Mouse (Mus musculus) liver, embryonic 12.5 days (tissue): ENCODE results near the gene Dhh. TPM values are rescaled to one million over a fixed set of nuclear protein-coding genes. Genes with fewer than 3 reads are reported as not detected.

Experiments
- ATAC-seq: fragments of 200-750 bp; cut with Nextera tagmentation; 2 replicates; pipeline ENCODE4 v1.8.0; 2017; ENCODE audit warnings: moderate number of reproducible peaks, mild to moderate bottlenecking, moderate library complexity
- H3K27ac ChIP-seq: fragments of 300-500 bp; sonication (generic); 2 replicates; pipeline ENCODE4 v1.5.1; 2016; ENCODE audit warnings: mild to moderate bottlenecking
- H3K27me3 ChIP-seq: fragments of 300-500 bp; sonication (generic); replicated peaks from 2 replicates; pipeline ENCODE4 v1.6.1; 2016; ENCODE audit warnings: mild to moderate bottlenecking, moderate library complexity
- H3K36me3 ChIP-seq: fragments of 300-500 bp; sonication (generic); 2 replicates; pipeline ENCODE4 v1.6.1; 2016; ENCODE audit warnings: mild to moderate bottlenecking, moderate library complexity
- H3K4me1 ChIP-seq: fragments of 300-500 bp; sonication (generic); 2 replicates; pipeline ENCODE4 v1.6.1; 2016
- H3K4me2 ChIP-seq: fragments of 300-500 bp; sonication (generic); 2 replicates; pipeline ENCODE4 v1.6.1; 2016; ENCODE audit warnings: mild to moderate bottlenecking, moderate library complexity
- H3K4me3 ChIP-seq: fragments of 300-500 bp; sonication (generic); 2 replicates; pipeline ENCODE4 v1.5.1; 2016; ENCODE audit warnings: mild to moderate bottlenecking, moderate library complexity
- H3K9ac ChIP-seq: fragments of 300-500 bp; sonication (generic); 2 replicates; pipeline ENCODE4 v1.6.1; 2016; ENCODE audit warnings: mild to moderate bottlenecking, moderate library complexity
- H3K9me3 ChIP-seq: fragments of 300-500 bp; sonication (generic); replicated peaks from 2 replicates; pipeline ENCODE4 v1.6.1; 2016; ENCODE audit warnings: mild to moderate bottlenecking, moderate library complexity
- WGBS: fragments of 180-500 bp; shearing (Covaris S2); methylation state at CpG from one replicate; pipeline ENCODE4 v1.1.7; 2016; ENCODE audit not compliant: insufficient replicate concordance; 5-methylcytosine and 5-hydroxymethylcytosine counted together
- polyA plus RNA-seq: library from polyadenylated mRNA; unstranded; fragments of >200 nt; fragmentation: Nextera tagmentation; extraction: Ambion mirVana; gene quantifications from 2 replicates; pipeline ENCODE4 v1.2.1, GENCODE M21; 2016

Dhh gene
- polyA plus RNA-seq, 1 experiment from 2014 or later = 0.25 TPM

GRCm38 (mm10) chr15:98853161-98853937, 45.0 kb downstream of the Dhh start:
- 90% methylated on average over 28 of the region's 28 CpGs for WGBS
- Histone ChIP-seq H3K4me2 (no peak overlapping the region), H3K27ac (no peak overlapping the region), H3K4me1 (no peaks in the 10 kb centered on the region), H3K9ac (no peak overlapping the region), H3K27me3 (no peaks in the 10 kb centered on the region), H3K36me3 (peaks cover 100% of the 10 kb centered on the region), H3K9me3 (no peaks in the 10 kb centered on the region), H3K4me3 (no peak overlapping the region)
- no peak for ATAC-seq

- 84% methylated on average over 9 of the region's 9 CpGs for WGBS
Observed at GRCm38 (mm10) chr15:98852733-98853132, 45.6 kb downstream of the Dhh start.

GRCm38 (mm10) chr15:98852071-98852470, 46.3 kb downstream of the Dhh start:
- Histone ChIP-seq H3K4me1 (no peaks in the 10 kb centered on the region), H3K9me3 (no peaks in the 10 kb centered on the region), H3K36me3 (peaks cover 100% of the 10 kb centered on the region), H3K4me3 (no peak overlapping the region), H3K27me3 (no peaks in the 10 kb centered on the region), H3K4me2 (no peak overlapping the region), H3K9ac (no peak overlapping the region), H3K27ac (no peak overlapping the region)
- no peak for ATAC-seq
- WGBS = 92% methylated on average over 9 of the region's 9 CpGs

More at GRCm38 (mm10) chr15:98852733-98853132, 45.6 kb downstream of the Dhh start:
- no peak for ATAC-seq
- Histone ChIP-seq H3K4me2 (no peak overlapping the region), H3K27me3 (no peaks in the 10 kb centered on the region), H3K9ac (no peak overlapping the region), H3K9me3 (no peaks in the 10 kb centered on the region), H3K27ac (no peak overlapping the region), H3K4me1 (no peaks in the 10 kb centered on the region), H3K4me3 (no peak overlapping the region), H3K36me3 (peaks cover 100% of the 10 kb centered on the region)

- Histone ChIP-seq H3K9ac (no peak overlapping the region), H3K4me2 (no peak overlapping the region), H3K4me3 (no peak overlapping the region), H3K27ac (no peak overlapping the region), H3K4me1 (no peaks in the 10 kb centered on the region), H3K36me3 (peaks cover 100% of the 10 kb centered on the region), H3K9me3 (no peaks in the 10 kb centered on the region), H3K27me3 (no peaks in the 10 kb centered on the region)
- ATAC-seq = no peak
- WGBS = 90% methylated on average over 21 of the region's 21 CpGs
Observed at GRCm38 (mm10) chr15:98851229-98851818, 47.0 kb downstream of the Dhh start.

DNA sequence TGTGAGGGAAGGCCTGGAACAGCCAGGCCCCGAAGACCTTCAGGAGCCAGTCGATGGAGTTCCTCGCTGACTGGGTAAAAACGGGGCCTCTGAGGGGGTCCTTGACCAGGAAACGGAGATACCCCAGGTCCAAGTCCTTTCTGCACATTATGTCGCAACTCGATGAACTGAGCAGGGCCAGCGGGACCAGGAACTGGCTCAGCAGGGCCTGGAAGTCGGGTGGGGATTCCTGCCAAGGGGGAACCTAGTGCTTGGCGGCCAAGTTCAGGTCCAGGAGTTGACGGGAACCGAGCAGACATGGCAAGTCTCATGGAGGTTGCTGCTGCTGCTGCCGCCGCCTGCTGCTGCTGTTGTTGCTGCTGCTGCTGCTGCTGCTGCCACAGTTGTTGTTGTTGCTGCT, 47.7 kb downstream of the Dhh start:
- no peak overlapping the region for H3K4me3 ChIP-seq
- H3K27me3 ChIP-seq = no peaks in the 10 kb centered on the region
- no peak for ATAC-seq
- 88% methylated on average over 14 of the region's 14 CpGs for WGBS
- no peak overlapping the region for H3K27ac ChIP-seq
- peaks cover 100% of the 10 kb centered on the region for H3K36me3 ChIP-seq
- no peak overlapping the region for H3K9ac ChIP-seq
- H3K9me3 ChIP-seq = no peaks in the 10 kb centered on the region
- H3K4me2 ChIP-seq = no peak overlapping the region
- H3K4me1 ChIP-seq = no peaks in the 10 kb centered on the region

DNA sequence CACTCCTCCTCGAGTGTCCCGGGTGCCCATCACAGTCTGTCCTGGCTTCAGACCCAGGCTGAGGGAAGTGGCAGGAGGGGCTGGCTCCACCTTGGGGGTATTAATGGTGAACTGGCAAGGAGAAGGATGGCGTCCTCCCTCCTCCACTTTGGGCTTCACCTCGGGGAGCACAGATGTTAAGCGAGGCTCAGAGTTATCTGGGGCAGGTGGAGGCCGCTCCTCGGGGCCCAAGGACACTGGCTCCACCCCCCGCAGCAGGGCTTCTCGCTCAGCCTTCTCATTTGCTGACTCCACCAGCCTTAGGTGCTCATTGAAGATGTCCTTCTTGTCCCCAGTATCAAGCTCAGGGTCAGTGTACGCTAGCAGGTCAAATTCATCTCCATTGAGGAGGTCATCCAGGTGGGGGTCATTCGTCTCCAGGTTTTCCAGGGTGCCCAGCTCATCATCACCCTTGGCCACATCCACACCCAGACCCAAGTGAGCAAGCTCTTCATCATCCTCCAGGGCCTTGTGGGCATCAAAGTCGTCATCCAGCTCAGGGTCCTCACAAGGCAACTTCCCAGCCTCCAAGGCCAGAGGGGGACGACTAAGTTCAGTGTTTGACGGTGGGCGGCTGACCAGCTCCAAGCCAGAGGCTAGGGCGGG, 48.3 kb downstream of the Dhh start:
- H3K9ac ChIP-seq = no peak overlapping the region
- H3K36me3 ChIP-seq = peaks cover 100% of the 10 kb centered on the region
- H3K27me3 ChIP-seq = no peaks in the 10 kb centered on the region
- no peak overlapping the region for H3K27ac ChIP-seq
- H3K9me3 ChIP-seq = no peaks in the 10 kb centered on the region
- H3K4me1 ChIP-seq = peaks cover 3% of the 10 kb centered on the region
- H3K4me3 ChIP-seq = no peak overlapping the region
- WGBS = 83% methylated on average over 16 of the region's 16 CpGs
- H3K4me2 ChIP-seq = no peak overlapping the region
- no peak for ATAC-seq

DNA sequence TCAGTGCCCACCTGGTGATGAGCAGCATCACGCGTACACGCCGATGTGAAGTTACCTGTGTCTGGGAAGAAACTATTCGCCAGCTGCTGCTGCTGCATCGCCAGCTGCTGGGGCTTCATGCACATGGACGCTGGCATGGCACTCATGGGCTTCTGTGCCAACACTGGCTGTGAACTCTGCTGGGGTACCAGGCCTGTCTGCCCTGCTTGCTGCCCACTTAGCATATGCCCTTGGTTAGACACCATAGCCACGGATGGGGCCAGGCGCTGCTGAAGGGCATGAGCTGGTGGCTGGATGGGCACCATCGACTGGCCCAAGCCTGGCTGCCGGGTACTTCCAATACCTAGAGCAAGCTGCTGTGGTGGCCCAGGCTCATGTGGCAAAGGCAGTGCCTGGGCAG, 49.2 kb downstream of the Dhh start:
- H3K9ac ChIP-seq = no peak overlapping the region
- H3K4me3 ChIP-seq = no peak overlapping the region
- H3K9me3 ChIP-seq = no peaks in the 10 kb centered on the region
- H3K4me1 ChIP-seq = peaks cover 12% of the 10 kb centered on the region
- no peak for ATAC-seq
- H3K4me2 ChIP-seq = no peak overlapping the region
- no peak overlapping the region for H3K27ac ChIP-seq
- WGBS = 91% methylated on average over 11 of the region's 11 CpGs
- H3K27me3 ChIP-seq = no peaks in the 10 kb centered on the region
- peaks cover 100% of the 10 kb centered on the region for H3K36me3 ChIP-seq

DNA sequence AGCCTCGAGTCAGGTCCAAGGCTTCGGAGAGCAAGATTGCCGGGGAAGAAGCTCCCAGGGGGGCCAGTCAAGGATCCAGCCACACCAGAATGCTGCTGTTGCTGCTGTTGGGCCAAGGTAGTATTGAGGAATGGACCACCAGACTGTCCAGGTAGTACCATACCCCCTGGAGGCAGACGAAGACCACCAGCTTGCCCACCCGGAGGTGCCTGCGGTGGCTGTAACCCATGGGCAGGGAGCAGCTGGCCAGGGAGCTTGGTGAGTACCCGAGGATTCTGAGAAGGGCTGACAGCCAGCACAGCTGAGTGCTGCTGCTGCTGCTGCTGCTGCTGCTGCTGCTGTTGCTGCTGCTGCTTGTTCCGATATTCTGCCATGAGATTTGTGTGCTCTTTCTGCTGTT, 52.2 kb downstream of the Dhh start:
- ATAC-seq = no peak
- Histone ChIP-seq H3K4me1 (peaks cover 19% of the 10 kb centered on the region), H3K9me3 (no peaks in the 10 kb centered on the region), H3K27me3 (no peaks in the 10 kb centered on the region), H3K36me3 (peaks cover 100% of the 10 kb centered on the region), H3K4me2 (no peak overlapping the region), H3K27ac (no peak overlapping the region), H3K4me3 (no peak overlapping the region), H3K9ac (no peak overlapping the region)
- 82% methylated on average over 8 of the region's 8 CpGs for WGBS

DNA sequence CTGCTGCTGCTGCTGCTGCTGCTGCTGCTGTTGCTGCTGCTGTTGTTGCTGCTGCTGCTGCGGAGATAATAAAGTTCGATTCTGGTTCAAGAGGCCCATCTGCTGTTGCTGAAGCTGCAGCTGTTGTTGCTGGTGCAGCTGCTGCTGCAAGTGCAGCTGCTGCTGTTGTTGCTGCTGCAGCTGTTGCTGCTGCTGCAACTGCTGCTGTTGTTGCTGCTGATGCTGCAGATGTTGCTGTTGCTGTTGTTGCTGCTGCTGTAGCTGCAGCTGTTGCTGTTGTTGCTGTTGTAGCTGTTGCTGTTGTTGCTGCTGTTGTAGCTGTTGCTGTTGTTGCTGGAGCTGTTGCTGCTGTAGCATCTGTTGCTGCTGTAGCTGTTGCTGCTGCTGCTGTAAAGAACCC, 53.2 kb downstream of the Dhh start:
- no peak for ATAC-seq
- WGBS = 90% methylated on average over 2 of the region's 2 CpGs

GRCm38 (mm10) chr15:98843595-98844223, 54.6 kb downstream of the Dhh start:
- Histone ChIP-seq H3K4me2 (no peak overlapping the region), H3K9me3 (no peaks in the 10 kb centered on the region), H3K9ac (0 out of 2 replicates have a peak overlapping the region, but pooled peaks have one; percentile 14), H3K27me3 (no peaks in the 10 kb centered on the region), H3K4me3 (no peak overlapping the region), H3K4me1 (peaks cover 27% of the 10 kb centered on the region), H3K36me3 (peaks cover 100% of the 10 kb centered on the region), H3K27ac (0 out of 2 replicates have a peak overlapping the region, but pooled peaks have one; percentile 11)
- ATAC-seq = no peak
- 87% methylated on average over 11 of the region's 11 CpGs for WGBS

More for the DNA sequence above, 53.2 kb downstream of the Dhh start:
- Histone ChIP-seq H3K9ac (no peak overlapping the region), H3K27ac (peak overlapping the region; percentile 22; the same call in 1 of the 2 replicates), H3K36me3 (peaks cover 100% of the 10 kb centered on the region), H3K4me1 (peaks cover 19% of the 10 kb centered on the region), H3K9me3 (no peaks in the 10 kb centered on the region), H3K27me3 (no peaks in the 10 kb centered on the region), H3K4me2 (no peak overlapping the region), H3K4me3 (no peak overlapping the region)
